Mouse (Mus musculus) erythroblast, embryonic 14.5 days (primary cell): ENCODE measurements around the gene Parvb.

Experiments
- GATA1 ChIP-seq: IDR thresholded peaks from 2 replicates; pipeline ENCODE4 v1.6.1; 2012; ENCODE audit warnings: low read length, inconsistent platforms, mixed read lengths
- TAL1 ChIP-seq: IDR thresholded peaks from 3 replicates; pipeline ENCODE4 v1.6.1; 2012; ENCODE audit warnings: low read length, inconsistent platforms, mixed read lengths

DNA sequence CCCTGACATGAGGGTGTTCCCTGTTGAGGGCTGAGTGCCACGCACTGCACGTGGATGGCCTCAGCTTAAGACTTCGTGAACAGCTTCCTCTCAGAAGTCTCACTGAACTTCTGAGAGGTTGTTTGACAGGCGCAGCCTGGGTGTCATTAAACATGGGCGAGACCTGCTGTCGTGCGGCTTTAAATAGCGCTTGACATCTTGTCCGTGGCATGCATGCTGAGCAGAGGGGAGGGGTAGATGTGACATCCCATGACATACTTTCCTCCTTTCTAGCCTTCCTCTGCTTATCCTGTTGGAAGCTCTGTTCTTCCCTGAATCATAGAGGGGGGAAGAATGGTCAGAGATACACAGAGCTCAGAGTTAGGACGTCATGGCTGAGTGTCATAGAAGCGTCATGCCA, 21.9 kb downstream of the Parvb start:
- no peak for TF ChIP-seq GATA1
- no peak for TF ChIP-seq TAL1
